In genomic region chr7:120843037-120843621, GRCm38 (mm10) we compare ENCODE assay signal across 9 mouse cellular contexts. TPM values are rescaled to one million over a fixed set of nuclear protein-coding genes. Genes with fewer than 3 reads are reported as not detected.
A peak's percentile ranks its signal among the peaks of the same experiment; 100 is the strongest.
DNase-seq lines count a peak whose midpoint lies in the region; ATAC-seq and TF ChIP-seq lines count a peak whose summit lies in the region.
"Had no signal": no experiment of that assay in that cellular context is flagged by ENCODE, and none has a peak within 500 bp of the region (broad histone marks: within the 10 kb centered on the region; RNA-seq: fewer than 3 reads in every experiment).

No protein-coding gene starts in this region.

- no peak for TF ChIP-seq EP300 in ES-Bruce4 (IDR thresholded peaks at IDR 0.05; ENCODE audit: insufficient read depth, low read depth, low read length)
- TF ChIP-seq EP300 in liver, postnatal 0 days (IDR thresholded peaks at IDR 0.05; ENCODE audit: low read depth) = no peak

- peak overlapping the region; percentile 76 for H3K4me2 ChIP-seq in forebrain, embryonic 13.5 days
- peak overlapping the region; percentile 99 for H3K4me2 ChIP-seq in liver, postnatal 0 days (ENCODE audit: low read depth, low read length)
- peak overlapping the region; percentile 79 for H3K4me2 ChIP-seq in neural tube, embryonic 15.5 days

- H3K27me3 ChIP-seq in ES-Bruce4 (ENCODE audit: control insufficient read depth, insufficient read depth, low read length, poor library complexity, severe bottlenecking) = no peaks in the 10 kb centered on the region
- peaks cover 5% of the 10 kb centered on the region; the same call in 1 of the 2 replicates for H3K27me3 ChIP-seq in forebrain, embryonic 13.5 days
- H3K27me3 ChIP-seq in liver, postnatal 0 days (ENCODE audit: insufficient read depth, low read length) = no peaks in the 10 kb centered on the region
- no peaks in the 10 kb centered on the region for H3K27me3 ChIP-seq in neural tube, embryonic 15.5 days (replicated peaks)

- no peak for TF ChIP-seq POLR2A in ES-Bruce4 (IDR thresholded peaks at IDR 0.05; ENCODE audit: insufficient read depth, low read length)

- TF ChIP-seq CTCF in ES-Bruce4 (IDR thresholded peaks at IDR 0.05; ENCODE audit: low read depth, low read length) = no peak
- TF ChIP-seq CTCF in liver, postnatal 0 days (IDR thresholded peaks at IDR 0.05; ENCODE audit: low read depth) = no peak

- peak; percentile 69; the same call in 1 of the 2 replicates for ATAC-seq in cerebellum, adult (ENCODE audit: insufficient number of reproducible peaks, low FRiP score, low TSS enrichment)
- peak; percentile 87 for ATAC-seq in forebrain, embryonic 13.5 days
- ATAC-seq in liver, postnatal 0 days = peak; percentile 60
- peak; percentile 84 for ATAC-seq in neural tube, embryonic 15.5 days (ENCODE audit: low FRiP score)

- no peaks in the 10 kb centered on the region for H3K36me3 ChIP-seq in ES-Bruce4 (ENCODE audit: control insufficient read depth, insufficient read depth, low read length, poor library complexity, severe bottlenecking)
- H3K36me3 ChIP-seq in forebrain, embryonic 13.5 days (ENCODE audit: poor library complexity, severe bottlenecking) = peaks cover 3% of the 10 kb centered on the region; the same call in 1 of the 2 replicates
- H3K36me3 ChIP-seq in liver, postnatal 0 days (replicated peaks; ENCODE audit: insufficient read depth, low read length) = peaks cover 17% of the 10 kb centered on the region
- 0 out of 2 replicates have a peak, but pooled peaks cover 2% of the 10 kb centered on the region for H3K36me3 ChIP-seq in neural tube, embryonic 15.5 days

- peak overlapping the region; percentile 79 for H3K4me3 ChIP-seq in ES-Bruce4 (ENCODE audit: low read depth, low read length)
- peak overlapping the region; percentile 73 for H3K4me3 ChIP-seq in forebrain, embryonic 13.5 days
- H3K4me3 ChIP-seq in liver, postnatal 0 days (ENCODE audit: low read depth, low read length) = peak overlapping the region; percentile 83
- peak overlapping the region; percentile 84 for H3K4me3 ChIP-seq in neural tube, embryonic 15.5 days (replicated peaks)

- intact Hi-C loops in heart, postnatal 10 days (cut with DNase I) = loop anchor here (5.0 kb wide), 1 partner anchor 134 kb away; no protein-coding TSS in a partner anchor

- H3K9ac ChIP-seq in ES-Bruce4 (ENCODE audit: low read depth, poor library complexity, severe bottlenecking) = peak overlapping the region; percentile 77
- peak overlapping the region; percentile 86 for H3K9ac ChIP-seq in forebrain, embryonic 13.5 days
- H3K9ac ChIP-seq in liver, postnatal 0 days (replicated peaks) = peak overlapping the region; percentile 87
- peak overlapping the region; percentile 90 for H3K9ac ChIP-seq in neural tube, embryonic 15.5 days (replicated peaks)

- under 1% methylated on average over 40 of the region's 40 CpGs for WGBS in forebrain, embryonic 13.5 days
- 1% methylated on average over 39 of the region's 40 CpGs for WGBS in liver, postnatal 0 days (ENCODE audit: insufficient replicate concordance)
- under 1% methylated on average over 40 of the region's 40 CpGs for WGBS in neural tube, embryonic 15.5 days

- H3K27ac ChIP-seq in ES-Bruce4 (ENCODE audit: insufficient read depth, low read length) = 0 out of 2 replicates have a peak overlapping the region, but pooled peaks have one; percentile 6
- H3K27ac ChIP-seq in forebrain, embryonic 13.5 days = peak overlapping the region; percentile 98
- H3K27ac ChIP-seq in liver, postnatal 0 days (ENCODE audit: low read depth) = peak overlapping the region; percentile 89
- H3K27ac ChIP-seq in neural tube, embryonic 15.5 days (replicated peaks) = peak overlapping the region; percentile 95

- H3K4me1 ChIP-seq in ES-Bruce4 (ENCODE audit: control insufficient read depth, insufficient read depth, low read length) = peaks cover 7% of the 10 kb centered on the region
- H3K4me1 ChIP-seq in forebrain, embryonic 13.5 days = peaks cover 20% of the 10 kb centered on the region
- H3K4me1 ChIP-seq in liver, postnatal 0 days (ENCODE audit: insufficient read depth) = peaks cover 27% of the 10 kb centered on the region
- peaks cover 21% of the 10 kb centered on the region for H3K4me1 ChIP-seq in neural tube, embryonic 15.5 days

- H3K9me3 ChIP-seq in ES-Bruce4 (replicated peaks; ENCODE audit: control insufficient read depth, insufficient read depth, low read length, poor library complexity, severe bottlenecking) = no peaks in the 10 kb centered on the region
- H3K9me3 ChIP-seq in forebrain, embryonic 13.5 days (replicated peaks) = no peaks in the 10 kb centered on the region
- no peaks in the 10 kb centered on the region for H3K9me3 ChIP-seq in liver, postnatal 0 days (ENCODE audit: low read length)
- no peaks in the 10 kb centered on the region for H3K9me3 ChIP-seq in neural tube, embryonic 15.5 days (replicated peaks)

- peak; percentile 93 for DNase-seq in heart, postnatal 10 days
- peak; percentile 91 for DNase-seq in layer of hippocampus, adult 11-12 months (ENCODE audit: low spot score)
- peak; percentile 85 for DNase-seq in liver, postnatal 0 days
- DNase-seq in testis, postnatal 14 days (ENCODE audit: low spot score) = peak; percentile 74

RNA-seq across cellular contexts. Expression of gene Eef2k, which starts 0.5 kb away (rescaled TPM):
- polyA plus RNA-seq in ES-Bruce4 (2011; ENCODE audit: insufficient read depth, insufficient read length, low read depth, missing spikeins) = 9.3 and 11.3 TPM in 2 replicates
- 19.2 and 22.0 TPM in 2 replicates for polyA plus RNA-seq in forebrain, embryonic 13.5 days (2015; fragmentation: Nextera tagmentation; extraction: Ambion mirVana)
- total RNA-seq in heart, postnatal 10 days (2021) = 10 to 100 TPM; 37.0 to 37.2 TPM
- polyA plus RNA-seq in liver, postnatal 0 days (2015; fragmentation: Nextera tagmentation; extraction: Ambion mirVana) = 14.4 and 19.5 TPM in 2 replicates
- 33.5 and 40.6 TPM in 2 replicates for polyA plus RNA-seq in neural tube, embryonic 15.5 days (2015; fragmentation: Nextera tagmentation; extraction: Ambion mirVana)

RNA-seq across cellular contexts. Expression of gene Gm5737, which starts 31.0 kb away (rescaled TPM):
- not detected in 2 replicates for polyA plus RNA-seq in ES-Bruce4 (2011; ENCODE audit: insufficient read depth, insufficient read length, low read depth, missing spikeins)
- polyA plus RNA-seq in forebrain, embryonic 13.5 days (2015; fragmentation: Nextera tagmentation; extraction: Ambion mirVana) = not detected in 2 replicates
- total RNA-seq in heart, postnatal 10 days (2021) = not detected
- not detected in 2 replicates for polyA plus RNA-seq in liver, postnatal 0 days (2015; fragmentation: Nextera tagmentation; extraction: Ambion mirVana)
- 0.14 TPM in 1 of 2 replicates, not detected in the other for polyA plus RNA-seq in neural tube, embryonic 15.5 days (2015; fragmentation: Nextera tagmentation; extraction: Ambion mirVana)
- polyA plus RNA-seq: large intestine, adult 2 months had no signal

Comparison
In these comparisons a context has a peak if more than half of its experiments do, and no peak if none do; other contexts are left out.
1. Peak in every context shown above with its lines: DNase-seq, ATAC-seq, H3K4me3 ChIP-seq and H3K27ac ChIP-seq.
2. H3K27ac ChIP-seq: peak in every context shown above with its lines; median percentile 98 in forebrain, embryonic 13.5 days; 95 in neural tube, embryonic 15.5 days; 89 in liver, postnatal 0 days; 6 in ES-Bruce4.